Mouse (Mus musculus) layer of hippocampus, adult 2 months (tissue): ENCODE results near the gene Rpp30. TPM values are rescaled to one million over a fixed set of nuclear protein-coding genes. Genes with fewer than 3 reads are reported as not detected.
A peak's percentile ranks its signal among the peaks of the same experiment; 100 is the strongest.

Experiments used
- DNase-seq, 2 experiments: peaks; one replicate each; pipeline ENCODE4 v3.0.0; 2022; ENCODE audit warnings: low spot score in 2 of 2
- H3K27ac ChIP-seq: fragments of 200-600 bp; 2 replicates; pipeline ENCODE4 v1.8.1; 2022
- H3K4me3 ChIP-seq: fragments of 200-600 bp; 2 replicates; pipeline ENCODE4 v1.8.1; 2022; ENCODE audit warnings: mild to moderate bottlenecking
- CTCF ChIP-seq: fragments of 200-600 bp; conservative IDR thresholded peaks from 2 replicates; pipeline ENCODE4 v1.8.1; 2022; ENCODE audit warnings: antibody characterized with exemption, mild to moderate bottlenecking, moderate library complexity
- total RNA-seq, 2 experiments: library from RNA; stranded (reverse); gene quantifications; 2 replicates each; pipeline ENCODE4 v1.2.3; 2021

Rpp30 gene
- total RNA-seq, 2 experiments from 2014 or later = 17.0 to 17.4 TPM

DNA sequence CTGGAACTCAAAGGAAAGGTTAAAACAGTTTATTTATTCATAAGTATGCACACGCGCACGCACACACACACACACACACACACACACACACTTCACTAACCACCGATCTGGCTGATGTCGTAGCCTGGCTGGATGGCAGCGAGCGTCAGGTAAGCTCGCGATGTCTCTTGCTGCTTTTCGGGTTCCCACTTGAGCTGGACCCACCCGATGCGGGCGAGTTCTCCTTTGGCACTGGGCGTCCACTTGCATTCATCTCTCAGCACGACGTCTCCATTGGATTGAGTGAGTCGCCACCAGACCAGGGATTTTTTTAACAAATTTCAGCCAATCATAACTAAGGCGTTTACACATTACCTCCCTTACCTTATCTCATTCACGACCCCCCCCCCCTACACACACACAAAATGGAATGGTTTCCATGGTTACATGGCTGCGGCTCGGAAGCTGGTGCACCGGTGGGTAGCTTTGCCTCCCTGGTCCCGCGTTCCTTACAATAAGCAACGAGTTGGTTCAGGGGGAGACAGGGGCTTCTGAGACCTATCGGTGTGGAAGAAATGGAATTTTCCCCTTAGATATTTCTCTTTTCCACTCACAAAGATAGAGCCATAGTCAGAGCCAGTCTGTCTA, 25.9 kb downstream of the Rpp30 start:
- no peak for TF ChIP-seq CTCF
- DNase-seq = no peak
- no peak overlapping the region for H3K27ac ChIP-seq
- peak overlapping the region; percentile 41 for H3K4me3 ChIP-seq

DNA sequence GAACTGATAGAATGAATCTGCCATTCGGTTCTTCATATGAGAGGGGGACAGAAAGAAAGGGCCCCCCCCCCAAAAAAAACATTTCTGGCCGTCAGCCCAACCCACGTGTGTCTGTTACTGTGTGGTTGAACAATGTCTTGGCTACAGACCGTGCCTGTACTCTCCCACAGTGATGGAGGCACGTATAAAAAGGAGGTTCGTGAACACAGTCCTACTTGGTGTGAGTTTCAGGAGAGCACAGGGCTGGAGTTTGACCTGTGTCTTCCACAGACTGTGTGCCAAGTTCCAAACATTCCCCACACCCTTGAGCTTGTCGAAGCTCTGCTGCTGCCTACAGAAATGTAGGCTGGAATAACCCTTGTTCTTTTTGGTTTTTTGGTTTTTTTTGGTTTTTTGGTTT, 26.9 kb downstream of the Rpp30 start:
- Histone ChIP-seq H3K4me3 (no peak overlapping the region), H3K27ac (no peak overlapping the region)
- TF ChIP-seq CTCF = no peak
- no peak for DNase-seq

DNA sequence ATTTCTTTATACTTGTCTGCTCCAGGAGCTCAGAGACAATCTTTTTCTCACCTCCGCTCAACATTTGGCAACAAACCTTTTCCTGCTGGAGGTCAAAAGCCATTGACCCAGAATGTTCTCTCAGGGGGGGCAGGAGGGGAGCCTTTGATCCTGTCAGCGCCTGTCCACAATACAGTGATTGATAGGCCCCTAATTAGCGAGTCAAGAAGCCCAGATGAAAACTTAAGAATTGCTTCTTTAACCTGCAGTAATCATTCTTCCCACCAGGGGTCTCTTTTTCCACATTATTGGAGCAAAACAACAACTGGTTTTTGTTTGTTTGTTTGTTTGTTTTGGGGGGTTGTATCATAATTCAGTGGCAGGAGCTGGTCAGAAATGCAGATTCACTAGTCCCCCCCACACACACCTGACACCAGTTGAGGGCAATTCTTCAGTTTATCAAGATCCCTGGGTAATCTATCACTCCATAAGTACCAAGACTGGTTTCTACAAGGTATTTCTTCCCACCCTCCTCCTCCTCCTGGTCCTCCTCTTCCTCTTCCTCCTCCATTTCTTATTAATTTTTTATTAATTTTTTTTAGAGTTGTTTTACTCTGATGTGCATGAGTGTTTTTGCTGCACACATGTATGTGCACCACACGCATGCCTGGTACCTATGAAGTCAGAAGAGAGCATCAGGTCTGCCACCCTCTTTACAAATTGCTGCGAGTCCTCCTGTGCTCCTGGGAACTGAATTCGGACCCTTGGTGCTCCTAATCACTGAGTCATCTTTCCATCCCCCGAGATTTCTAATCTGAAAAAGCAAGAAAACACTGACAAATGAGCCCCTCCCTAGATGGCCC, 27.8 kb downstream of the Rpp30 start:
- peak overlapping the region; percentile 46 for H3K4me3 ChIP-seq
- peak overlapping the region; percentile 63; the same call in 1 of the 2 replicates for H3K27ac ChIP-seq
- peak; percentile 80 for TF ChIP-seq CTCF
- DNase-seq = peak in 1 of 2 experiments; percentile 46

DNA sequence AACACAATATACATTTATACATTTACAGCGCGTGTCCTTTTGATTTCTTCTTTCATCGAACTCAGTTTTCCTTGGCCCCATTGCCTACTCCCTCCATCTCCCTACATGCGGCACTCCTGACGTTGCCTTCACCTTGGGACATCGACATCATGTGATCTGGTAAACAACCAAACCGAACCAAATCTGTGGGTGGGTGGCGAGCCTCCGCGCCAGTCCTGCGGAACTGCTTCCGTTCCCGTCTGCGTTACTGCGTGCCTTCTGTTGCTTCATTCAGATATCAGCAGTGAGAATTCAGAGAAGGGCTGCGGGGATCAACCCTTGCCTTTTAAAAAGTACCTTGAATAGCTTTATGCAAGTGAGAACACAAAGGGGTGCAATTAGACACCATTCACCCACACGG, 28.5 kb downstream of the Rpp30 start:
- H3K4me3 ChIP-seq = peak overlapping the region; percentile 46
- no peak for TF ChIP-seq CTCF
- peak; percentile 30 to 37 for DNase-seq
- peak overlapping the region; percentile 63 for H3K27ac ChIP-seq

DNA sequence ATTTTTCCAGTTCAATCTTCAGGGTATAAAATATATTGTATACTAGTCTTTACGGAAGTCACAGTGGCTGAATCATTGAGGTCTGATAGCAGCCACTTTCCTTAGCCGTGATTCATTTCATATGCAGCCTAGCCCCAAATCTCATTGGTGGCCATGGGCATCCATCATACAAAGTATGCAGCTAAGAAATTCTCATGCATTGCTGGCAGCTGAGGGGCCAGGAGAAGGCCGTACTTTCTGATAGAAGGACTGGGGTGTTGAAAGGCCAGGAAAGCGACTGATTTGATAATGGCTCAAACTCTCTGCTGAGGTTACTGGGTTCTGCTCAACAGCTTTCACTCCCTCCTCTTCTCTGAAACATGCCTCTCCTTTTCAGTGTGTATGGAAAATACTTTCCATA, 32.7 kb downstream of the Rpp30 start:
- no peak overlapping the region for H3K27ac ChIP-seq
- no peak overlapping the region for H3K4me3 ChIP-seq
- no peak for DNase-seq
- TF ChIP-seq CTCF = no peak

DNA sequence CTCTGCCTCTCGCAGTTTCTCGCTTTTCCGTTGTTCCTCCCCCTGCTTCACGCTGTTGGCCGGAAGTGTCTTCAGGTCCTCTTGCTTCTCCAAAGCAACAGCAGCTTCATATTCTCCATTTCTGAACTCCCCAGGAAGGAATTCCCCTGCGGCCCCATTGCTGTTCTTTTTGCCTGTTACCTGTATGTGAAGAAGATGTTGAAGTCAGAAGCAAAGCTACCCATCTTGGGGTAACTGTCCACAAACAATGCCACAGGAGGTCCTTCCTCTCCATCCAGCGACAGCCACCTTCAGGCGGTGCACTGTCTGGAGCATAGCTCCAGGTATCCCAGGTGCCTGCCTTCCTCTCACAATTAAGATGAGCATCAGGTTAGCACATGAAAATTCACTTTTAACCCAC, 35.7 kb downstream of the Rpp30 start:
- H3K27ac ChIP-seq = no peak overlapping the region
- H3K4me3 ChIP-seq = no peak overlapping the region
- DNase-seq = no peak
- TF ChIP-seq CTCF = no peak

DNA sequence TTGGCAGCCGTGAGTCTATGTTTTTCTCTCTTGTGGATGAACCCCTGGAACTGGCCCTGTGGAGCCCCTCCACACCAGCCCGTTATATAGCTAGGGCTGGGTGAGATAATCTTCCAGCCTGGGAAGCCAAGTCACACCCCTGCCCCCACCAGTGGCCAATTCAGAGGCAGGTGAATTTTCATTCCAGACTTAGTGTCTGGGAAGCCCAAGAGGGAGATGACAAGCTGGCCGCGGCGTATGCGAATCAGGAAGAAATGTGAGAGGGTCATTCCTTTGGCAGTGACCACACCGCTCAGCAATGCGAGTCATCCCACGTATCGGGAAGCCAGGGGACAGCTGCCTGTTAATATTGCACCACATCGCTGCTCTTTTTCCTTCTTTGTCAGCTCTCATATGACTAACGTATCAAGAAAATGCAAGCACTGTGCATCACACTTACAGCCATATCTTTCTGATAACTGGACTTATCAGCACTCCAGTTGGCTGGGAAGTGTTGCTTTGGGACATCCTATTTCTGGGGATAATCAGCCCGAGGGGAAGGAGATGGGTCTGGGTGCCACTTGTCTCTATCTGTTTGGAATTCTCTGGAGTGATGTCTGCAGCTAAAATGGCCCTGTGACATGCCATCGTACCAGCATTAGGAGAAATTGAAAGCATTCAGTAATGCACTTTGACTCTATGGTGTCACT, 36.4 kb downstream of the Rpp30 start, which contains the start of gene Ankrd1:
Gene Ankrd1, minus strand, starts transcription at position 317 of the 689 bp plus-strand sequence.
- H3K4me3 ChIP-seq = no peak within 1 kb of the TSS
- no peak within 1 kb of the TSS for H3K27ac ChIP-seq
- no peak for DNase-seq
- TF ChIP-seq CTCF = no peak

DNA sequence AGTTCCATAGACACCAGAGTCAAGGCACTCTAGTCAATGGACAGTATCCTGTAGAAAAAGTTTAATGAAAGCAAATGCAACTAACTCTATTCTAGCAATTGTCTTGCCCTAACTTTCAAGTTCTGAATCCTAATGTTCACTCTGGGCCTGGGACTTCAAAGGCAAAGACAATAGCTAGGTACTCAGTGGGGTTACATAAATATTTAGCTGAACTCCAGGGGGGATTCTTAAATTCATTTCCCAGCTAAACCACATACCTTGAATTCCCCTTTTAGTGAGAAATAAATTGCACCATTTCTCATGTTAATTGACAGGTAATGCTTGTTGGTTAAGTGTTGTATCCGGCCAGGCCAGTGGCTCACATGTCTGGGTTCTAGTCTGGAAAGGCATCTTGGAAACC, 40.7 kb downstream of the Rpp30 start:
- Histone ChIP-seq H3K4me3 (no peak overlapping the region), H3K27ac (no peak overlapping the region)
- TF ChIP-seq CTCF = no peak
- no peak for DNase-seq

DNA sequence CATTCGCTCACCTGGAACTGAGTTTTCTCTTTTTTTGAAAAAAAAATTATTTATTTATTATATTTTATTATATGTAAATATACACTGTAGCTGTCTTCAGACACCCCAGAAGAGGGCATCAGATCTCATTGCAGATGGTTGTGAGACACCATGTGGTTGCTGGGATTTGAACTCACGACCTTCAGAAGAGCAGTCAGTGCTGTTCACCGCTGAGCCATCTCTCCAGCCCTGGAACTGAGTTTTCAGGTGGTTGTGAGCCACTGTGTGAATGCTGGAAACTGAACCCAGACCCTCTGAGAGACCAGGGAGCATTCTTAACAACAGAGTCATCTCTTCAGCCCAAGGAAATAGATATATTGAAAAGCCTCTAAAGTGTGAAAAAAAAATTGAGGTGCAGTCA, 44.9 kb downstream of the Rpp30 start:
- TF ChIP-seq CTCF = no peak
- DNase-seq = no peak

DNA sequence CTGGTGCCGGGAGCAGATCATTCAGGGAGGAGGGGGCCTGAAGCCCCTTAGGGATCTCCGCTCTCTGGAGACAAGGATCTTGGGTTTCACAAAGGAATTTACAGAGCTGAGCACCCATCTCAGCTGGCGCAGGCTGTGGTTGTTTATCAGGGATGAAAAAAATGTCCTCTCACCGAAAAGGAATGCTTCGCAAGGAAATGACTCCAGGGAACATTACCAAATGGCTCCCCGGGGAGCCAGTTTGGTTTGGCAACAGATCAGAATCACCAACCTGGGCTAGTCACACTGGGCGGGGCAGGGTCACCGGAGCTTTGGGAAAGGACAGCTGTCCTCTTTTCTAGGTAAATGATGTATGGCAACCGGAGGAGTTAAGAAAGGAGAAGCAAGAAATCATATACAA, 45.7 kb downstream of the Rpp30 start:
- Histone ChIP-seq H3K27ac (no peak overlapping the region), H3K4me3 (no peak overlapping the region)
- TF ChIP-seq CTCF = no peak
- no peak for DNase-seq

More for the DNA sequence above, 44.9 kb downstream of the Rpp30 start:
- H3K4me3 ChIP-seq = no peak overlapping the region
- no peak overlapping the region for H3K27ac ChIP-seq

DNA sequence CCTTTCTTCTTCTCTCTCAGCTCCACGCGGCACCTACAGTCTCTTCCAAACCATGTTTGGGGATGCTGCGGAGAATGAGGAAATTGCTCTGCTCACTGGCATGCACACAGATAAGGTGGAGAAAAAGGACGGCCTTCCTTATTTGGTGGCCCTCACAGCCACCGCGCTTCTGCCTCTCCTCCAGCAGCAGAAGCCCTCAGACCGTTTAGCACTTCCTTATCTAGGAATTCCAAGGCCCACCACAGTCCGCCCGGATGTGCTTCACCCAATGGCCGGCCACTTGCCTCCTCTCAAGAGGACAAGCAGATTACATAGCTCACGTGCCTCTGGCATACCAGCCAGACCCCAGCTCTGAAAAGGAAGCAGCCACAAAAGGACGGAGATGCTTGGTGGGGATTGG, 46.1 kb downstream of the Rpp30 start:
- no peak overlapping the region for H3K4me3 ChIP-seq
- H3K27ac ChIP-seq = no peak overlapping the region
- TF ChIP-seq CTCF = no peak
- DNase-seq = no peak

DNA sequence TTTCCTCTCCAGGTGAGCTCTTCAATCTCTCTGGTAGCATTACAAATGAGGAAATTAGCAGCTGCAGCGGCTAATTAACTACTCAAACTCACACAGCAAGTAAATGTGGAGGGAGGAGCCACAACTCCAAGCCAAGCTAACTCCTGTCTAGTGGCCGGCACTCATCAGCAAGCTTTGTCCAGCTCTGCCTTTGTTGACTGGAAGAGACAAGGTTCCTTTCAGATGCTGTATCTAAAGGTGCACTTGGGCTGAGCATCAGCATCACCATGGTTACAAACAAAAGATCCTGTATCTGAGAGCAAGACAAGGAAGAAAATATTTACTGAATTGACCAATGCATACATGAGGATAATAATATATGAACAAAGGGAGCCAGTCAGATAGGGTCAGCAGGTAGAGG, 46.7 kb downstream of the Rpp30 start:
- DNase-seq = no peak
- no peak overlapping the region for H3K27ac ChIP-seq
- no peak for TF ChIP-seq CTCF
- H3K4me3 ChIP-seq = no peak overlapping the region

DNA sequence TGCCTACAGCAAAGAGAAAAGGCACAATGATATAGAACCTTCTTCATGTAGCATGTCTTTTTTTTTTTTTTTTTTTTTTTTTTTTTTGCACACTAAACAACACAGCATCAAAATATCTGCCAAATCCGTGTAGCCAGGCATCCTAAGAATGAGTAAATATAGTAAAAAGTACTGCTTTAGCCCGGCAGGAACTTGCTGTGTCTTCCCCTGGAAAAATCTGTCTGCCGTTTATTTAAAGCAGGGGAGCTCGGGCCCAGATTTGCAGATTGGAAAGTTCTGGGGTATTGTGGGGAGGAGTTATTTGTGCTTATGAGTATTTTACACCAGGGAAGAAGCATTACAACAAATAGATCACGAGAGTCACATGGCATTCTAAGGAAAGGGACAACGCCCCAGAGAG, 48.5 kb downstream of the Rpp30 start:
- no peak overlapping the region for H3K4me3 ChIP-seq
- TF ChIP-seq CTCF = no peak
- DNase-seq = no peak
- no peak overlapping the region for H3K27ac ChIP-seq
